Mouse (Mus musculus) spleen, postnatal 10 days (tissue): ENCODE results near the gene Kdelr2.

Experiments used
- DNase-seq, 2 experiments: peaks; one replicate each; pipeline ENCODE4 v3.0.0; 2021 to 2022; ENCODE audit warnings: low spot score in 2 of 2

Kdelr2 gene

GRCm38 (mm10) chr5:143400501-143400900, 3.1 kb upstream of the Kdelr2 start:
- DNase-seq: no peak

- DNase-seq: no peak
These were observed 2.1 kb upstream of the Kdelr2 start for GRCm38 (mm10) chr5:143401556-143401955.

- DNase-seq: peak in 1 of 2 experiments; percentile 19
These were observed 701 bp downstream of the Kdelr2 start for GRCm38 (mm10) chr5:143404148-143404930.

GRCm38 (mm10) chr5:143405200-143405599, 1.6 kb downstream of the Kdelr2 start:
- DNase-seq: no peak

GRCm38 (mm10) chr5:143406548-143406947, 2.9 kb downstream of the Kdelr2 start:
- DNase-seq: no peak

GRCm38 (mm10) chr5:143409239-143409638, 5.6 kb downstream of the Kdelr2 start:
- DNase-seq: no peak

- DNase-seq: no peak
These were observed 7.3 kb downstream of the Kdelr2 start for GRCm38 (mm10) chr5:143410841-143411395.

- no peak for DNase-seq
These were observed 17.8 kb downstream of the Kdelr2 start for GRCm38 (mm10) chr5:143421484-143421883.

- no peak for DNase-seq
These were observed 19.4 kb downstream of the Kdelr2 start for GRCm38 (mm10) chr5:143422990-143423389.

GRCm38 (mm10) chr5:143423899-143424519, 20.4 kb downstream of the Kdelr2 start:
- peak; percentile 40 to 79 for DNase-seq

GRCm38 (mm10) chr5:143434421-143434820, 30.8 kb downstream of the Kdelr2 start:
- peak; percentile 69 to 86 for DNase-seq

GRCm38 (mm10) chr5:143441298-143441697, 37.7 kb downstream of the Kdelr2 start:
- peak in 1 of 2 experiments; percentile 5 for DNase-seq

GRCm38 (mm10) chr5:143441753-143442152, 38.1 kb downstream of the Kdelr2 start:
- DNase-seq: peak in 1 of 2 experiments; percentile 5

- DNase-seq: no peak
These were observed 60.0 kb downstream of the Kdelr2 start for GRCm38 (mm10) chr5:143463671-143464070.

- DNase-seq: peak; percentile 79 to 91
These were observed 60.6 kb downstream of the Kdelr2 start, which contains the start of gene Daglb for GRCm38 (mm10) chr5:143464100-143464756. Gene Daglb, plus strand, starts transcription at chr5:143464584.

GRCm38 (mm10) chr5:143464757-143465118, 61.1 kb downstream of the Kdelr2 start:
- no peak for DNase-seq

GRCm38 (mm10) chr5:143465156-143466085, 61.8 kb downstream of the Kdelr2 start:
- peak; percentile 22 to 31 for DNase-seq

GRCm38 (mm10) chr5:143466891-143467669, 63.4 kb downstream of the Kdelr2 start:
- DNase-seq: peak; percentile 3 to 12

- DNase-seq: peak; percentile 4 to 9
These were observed 64.3 kb downstream of the Kdelr2 start for GRCm38 (mm10) chr5:143467931-143468330.

GRCm38 (mm10) chr5:143469628-143470027, 66.0 kb downstream of the Kdelr2 start:
- DNase-seq: peak in 1 of 2 experiments; percentile 2
